Mouse (Mus musculus) retina, postnatal 7 days (tissue): ENCODE results near the gene Mvb12b.

Experiments
- DNase-seq: peaks from one replicate; pipeline ENCODE4 v3.0.0-alpha.2; 2012; ENCODE audit warnings: low read depth, low spot score

Gene Mvb12b

DNA sequence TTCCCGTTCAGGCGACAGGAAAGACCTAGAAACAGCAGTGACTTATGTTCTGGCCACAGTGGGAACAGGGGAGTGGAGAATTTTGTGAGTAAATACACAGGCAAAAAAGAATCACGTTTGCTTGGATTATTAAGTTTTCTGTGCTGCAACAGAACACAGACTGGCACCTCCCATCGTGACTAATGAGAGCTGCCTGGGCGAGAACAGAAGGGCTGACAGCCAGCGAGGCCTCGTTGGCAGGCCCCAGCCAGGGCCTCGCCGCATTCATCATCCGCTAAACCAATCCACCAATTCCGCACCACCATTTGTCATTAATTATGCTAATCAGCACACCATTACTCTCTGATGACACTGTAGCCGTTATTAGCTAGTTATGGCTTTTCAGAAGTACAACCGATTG lies 102.2 kb downstream of the Mvb12b start:
- DNase-seq: peak; percentile 29

DNA sequence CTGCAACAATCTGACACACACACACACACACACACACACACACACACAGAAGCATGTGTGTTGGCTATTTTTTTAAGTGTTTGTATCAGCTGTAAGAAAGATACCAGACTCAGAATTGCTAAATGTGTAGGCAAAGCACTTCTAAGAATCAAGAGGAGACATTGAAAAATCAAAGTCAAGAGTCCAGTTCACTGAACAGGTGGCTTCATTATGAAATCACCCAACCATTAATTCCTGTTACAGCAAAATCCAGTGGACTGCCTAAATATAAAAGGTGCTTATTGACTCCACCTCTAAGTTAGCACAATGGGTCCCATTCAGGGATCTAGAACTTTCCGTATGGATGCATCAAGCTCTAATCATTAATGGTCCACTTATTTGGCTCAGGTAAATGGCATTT lies 103.0 kb downstream of the Mvb12b start:
- DNase-seq: no peak

DNA sequence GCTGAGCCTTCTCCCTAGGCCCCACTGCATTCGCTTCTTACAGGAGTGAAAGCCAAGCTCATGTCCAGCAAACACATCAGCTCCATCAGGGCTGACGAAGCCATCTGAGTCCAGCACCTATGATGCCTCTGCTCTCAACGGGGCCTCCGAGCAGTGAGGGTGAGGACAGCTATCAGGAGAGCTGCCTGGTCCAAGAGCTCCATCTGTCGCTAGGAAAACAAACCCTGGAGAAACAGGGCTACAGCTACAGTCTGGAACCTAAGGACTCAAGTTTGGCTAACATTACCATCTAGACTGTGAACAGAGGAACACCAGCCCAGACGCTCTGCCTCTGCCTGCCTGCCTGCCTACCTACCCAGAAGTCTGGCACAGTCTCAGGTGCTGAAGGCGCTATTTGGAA lies 104.3 kb downstream of the Mvb12b start:
- DNase-seq: no peak

DNA sequence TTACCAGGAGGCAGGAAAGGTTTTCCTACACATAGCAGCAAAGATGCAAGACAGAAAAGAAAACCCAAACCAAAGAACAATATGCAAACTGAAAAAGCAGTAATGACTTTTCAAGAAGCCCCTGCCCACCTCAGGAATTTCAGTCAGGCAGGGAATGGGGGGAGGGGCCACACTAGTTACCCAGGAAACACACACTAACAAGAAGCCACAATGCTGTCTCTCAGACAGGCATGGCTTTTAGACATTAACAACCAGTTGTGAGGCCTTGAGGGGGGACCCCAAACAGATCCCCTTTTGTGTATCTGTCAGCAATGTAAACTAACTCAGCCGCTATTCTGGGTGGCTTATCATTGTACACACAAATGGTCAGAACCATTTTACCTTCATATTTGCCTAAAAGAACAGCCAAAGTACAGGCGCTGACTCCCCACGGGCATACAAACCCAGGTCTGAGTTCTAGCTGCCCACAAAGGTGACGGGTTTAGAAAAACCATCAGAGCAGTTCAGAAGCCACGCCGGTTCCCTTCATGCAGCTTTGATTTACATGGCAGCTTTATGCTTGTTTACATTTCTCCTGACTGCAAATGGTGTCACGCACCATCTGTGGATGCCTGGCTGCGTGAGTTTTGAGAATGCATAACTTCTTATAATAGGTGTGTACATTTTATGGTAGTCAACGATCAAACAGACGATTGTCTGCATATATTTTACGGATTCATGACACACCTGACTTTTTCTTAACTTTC lies 105.9 kb downstream of the Mvb12b start:
- DNase-seq: no peak

DNA sequence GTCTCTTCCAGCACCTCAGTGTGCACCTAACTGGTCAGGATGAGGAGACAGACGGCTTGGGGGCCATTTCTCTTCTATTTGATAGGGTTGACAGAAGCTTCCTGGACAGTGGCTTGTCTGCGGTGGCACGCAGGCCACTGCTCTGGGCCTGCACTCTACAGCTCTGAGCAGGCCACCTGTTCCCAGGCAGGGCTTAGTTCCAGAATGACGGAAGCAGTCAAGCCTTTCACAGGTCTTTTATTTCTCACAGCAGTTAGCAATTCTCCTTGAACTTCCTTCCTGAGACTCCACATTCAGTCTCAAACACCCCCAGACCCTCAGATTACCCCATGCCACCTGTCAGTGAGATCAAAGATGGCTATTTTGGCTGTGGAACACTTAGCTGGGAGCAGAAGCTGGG lies 109.3 kb downstream of the Mvb12b start:
- DNase-seq: no peak

DNA sequence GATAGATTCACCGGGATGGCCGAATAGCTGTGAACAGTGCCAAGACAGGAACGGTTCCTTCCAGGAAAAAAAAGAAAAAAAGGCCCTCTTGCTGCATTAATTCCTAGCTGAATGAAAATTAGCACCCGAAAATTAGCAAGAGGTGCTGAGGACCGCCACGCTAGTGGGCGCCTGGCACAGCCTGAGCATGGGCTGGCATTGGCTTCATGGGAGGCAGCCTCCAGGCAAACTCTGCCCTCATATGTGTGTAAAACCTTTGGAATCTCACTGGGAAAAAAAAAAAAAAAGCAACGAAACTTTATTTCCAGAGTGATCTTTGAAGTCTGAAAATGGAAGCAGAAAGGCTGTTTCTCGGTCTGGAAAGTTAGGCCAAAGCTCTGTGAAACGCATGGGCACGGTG lies 110.7 kb downstream of the Mvb12b start:
- no peak for DNase-seq

DNA sequence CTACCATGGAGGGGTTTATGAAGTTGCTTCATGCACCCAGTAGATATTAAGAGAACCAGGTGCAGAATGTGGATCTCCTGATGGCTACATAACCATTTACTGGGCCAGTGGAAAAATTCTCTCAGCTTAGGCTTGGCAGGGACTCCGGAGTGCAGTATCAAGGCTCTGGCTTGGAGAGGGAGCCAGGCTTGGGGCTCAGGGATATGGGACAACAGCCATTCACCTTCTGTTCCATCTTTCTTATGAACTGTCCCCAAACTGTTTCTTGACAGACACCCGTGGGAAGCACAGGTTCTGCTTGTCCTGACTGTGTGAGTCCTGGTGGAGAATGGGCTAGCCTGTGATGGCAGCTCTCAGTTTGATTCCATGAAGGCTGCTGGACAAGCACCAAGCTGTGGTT lies 112.9 kb downstream of the Mvb12b start:
- no peak for DNase-seq

DNA sequence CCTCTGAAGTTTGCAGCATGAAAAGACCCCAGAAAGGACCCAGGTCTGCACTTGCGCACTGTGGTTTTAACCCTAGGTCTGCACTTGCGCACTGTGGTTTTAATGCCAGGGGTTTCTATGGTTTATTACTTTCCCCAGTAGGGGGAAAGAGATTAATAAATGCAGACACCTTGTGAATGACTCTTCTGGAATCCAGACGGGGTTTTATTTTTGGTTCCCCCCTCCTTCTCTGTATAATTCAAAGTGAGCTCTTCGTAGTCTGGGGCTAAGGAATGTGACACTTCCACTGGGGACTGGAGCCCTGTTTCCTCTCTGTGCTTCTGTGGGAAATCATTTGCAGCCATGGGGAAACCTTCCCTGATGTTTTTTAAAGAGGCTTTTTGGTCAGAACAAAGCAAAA lies 113.6 kb downstream of the Mvb12b start:
- DNase-seq: no peak

DNA sequence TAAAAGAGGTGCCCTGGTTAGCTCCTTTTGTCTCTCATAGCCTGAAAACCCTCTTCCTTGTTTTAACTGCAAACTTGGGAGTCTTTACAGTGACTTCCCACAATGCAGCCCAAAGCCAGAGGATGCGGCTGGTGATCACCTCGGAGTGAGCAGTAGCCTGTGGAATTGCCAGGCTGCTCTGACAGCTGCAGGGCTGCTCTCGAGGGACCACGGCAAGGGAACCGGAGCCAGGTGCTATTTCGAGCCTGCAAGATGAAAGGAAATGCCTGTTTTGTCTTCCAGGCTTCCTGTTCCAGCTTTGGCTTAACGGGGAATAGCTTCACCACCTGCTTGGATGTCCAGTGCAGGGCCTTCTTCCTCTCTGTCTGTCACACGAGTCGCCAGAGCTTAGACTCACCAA lies 115.3 kb downstream of the Mvb12b start:
- no peak for DNase-seq

DNA sequence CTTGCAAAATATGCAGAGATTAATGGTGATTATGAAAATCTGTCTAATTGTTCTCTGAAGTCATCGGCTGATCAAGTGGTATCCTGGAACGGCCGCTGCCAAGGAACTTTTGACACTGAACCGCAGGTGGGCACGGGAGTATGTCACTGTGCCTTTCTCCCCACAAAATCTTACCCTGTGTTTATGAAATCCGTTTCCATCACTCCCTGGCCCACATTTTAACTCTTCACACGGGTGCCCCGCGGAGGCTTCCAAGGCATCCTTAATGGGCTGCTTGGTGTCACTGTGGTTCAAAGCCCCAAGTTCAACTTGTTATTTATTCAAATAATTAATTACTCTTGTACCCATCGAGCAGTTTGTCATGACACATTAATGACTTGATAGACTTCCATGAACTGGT lies 116.4 kb downstream of the Mvb12b start:
- DNase-seq: no peak

DNA sequence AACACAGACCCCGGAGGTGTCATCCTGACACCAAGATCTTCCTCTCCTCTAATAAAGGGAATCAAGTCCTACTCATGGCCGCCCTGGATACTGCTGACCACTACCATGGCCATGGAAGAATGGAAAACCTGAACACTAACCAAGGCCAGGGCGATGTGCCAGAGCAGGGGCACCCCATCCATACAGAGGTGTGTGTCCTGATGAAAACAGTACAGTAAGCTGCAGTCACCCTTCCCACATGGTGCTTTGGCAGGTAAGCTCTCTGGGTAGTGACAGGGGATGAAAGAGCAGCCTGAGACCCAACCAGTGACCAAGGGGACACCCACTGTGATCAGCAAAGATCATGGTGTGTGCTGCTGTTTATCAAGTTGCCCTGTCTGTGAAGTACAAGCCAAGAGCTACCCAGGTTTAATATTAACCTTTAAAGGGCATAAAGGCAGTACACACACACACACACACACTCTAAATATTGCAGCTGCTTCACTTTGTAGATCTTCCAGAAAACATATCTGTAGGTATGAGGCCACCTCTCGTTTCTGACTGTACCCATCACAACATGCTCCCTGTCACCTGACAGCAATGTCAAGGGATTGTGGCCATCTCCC lies 117.1 kb downstream of the Mvb12b start:
- DNase-seq: no peak

DNA sequence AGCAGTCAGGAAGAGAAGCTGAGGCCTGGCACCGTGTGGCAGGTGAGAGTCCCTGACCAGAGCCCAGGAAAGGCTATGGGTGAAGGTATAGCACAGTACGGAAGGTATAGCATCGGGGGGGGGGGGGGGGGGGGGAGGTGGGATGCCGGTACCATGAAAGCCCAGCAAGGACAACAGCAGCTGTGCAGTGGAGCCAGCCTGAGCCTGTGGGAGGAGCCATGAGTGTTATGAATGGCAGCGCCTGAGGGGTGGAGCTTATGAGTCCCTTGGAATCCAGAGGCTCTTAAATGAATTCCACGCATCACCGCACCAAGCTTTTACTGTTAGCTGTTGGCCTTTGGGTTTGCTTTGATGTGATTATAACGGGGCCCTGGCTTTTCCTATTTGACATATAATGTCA lies 123.3 kb downstream of the Mvb12b start:
- peak; percentile 43 for DNase-seq

DNA sequence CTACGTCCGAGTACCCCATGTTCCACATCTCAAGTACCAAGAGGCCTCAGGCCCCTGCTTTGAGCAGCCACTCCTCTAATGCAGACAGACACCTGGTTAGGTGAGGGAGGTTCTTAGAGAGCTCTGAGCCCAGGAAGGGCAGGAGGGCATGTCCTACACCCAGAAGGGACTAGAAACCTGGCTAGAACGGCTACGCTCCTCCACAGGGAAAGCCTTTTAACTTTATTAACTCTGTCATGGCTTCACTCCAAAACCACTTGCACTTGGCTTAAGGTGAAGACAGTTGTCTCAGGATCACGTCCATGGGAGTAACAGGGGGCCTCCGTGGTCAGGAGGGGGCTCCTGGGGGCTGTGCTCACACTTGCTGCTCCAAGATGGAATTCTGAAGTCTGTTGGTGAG lies 125.5 kb downstream of the Mvb12b start:
- no peak for DNase-seq

DNA sequence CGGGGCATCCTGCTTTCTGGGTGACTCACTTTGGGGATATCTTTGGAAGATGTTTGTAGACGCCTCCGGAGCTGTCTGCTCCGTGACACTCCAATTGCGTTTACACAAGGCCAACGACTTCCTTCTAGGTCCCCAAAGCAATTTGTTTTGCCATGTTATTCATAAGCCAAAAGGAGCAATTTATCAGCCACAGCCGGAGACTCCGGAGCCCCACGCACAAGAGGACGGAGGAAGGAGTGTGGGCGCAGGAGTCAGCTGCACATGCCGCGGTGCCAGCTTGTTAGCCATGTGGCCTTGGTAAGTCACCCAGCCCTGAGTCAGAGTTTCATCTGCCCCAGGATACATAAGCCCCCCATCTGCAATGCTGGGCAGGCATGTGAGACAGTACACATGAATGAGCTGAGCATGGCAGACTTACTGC lies 127.2 kb downstream of the Mvb12b start:
- DNase-seq: no peak

DNA sequence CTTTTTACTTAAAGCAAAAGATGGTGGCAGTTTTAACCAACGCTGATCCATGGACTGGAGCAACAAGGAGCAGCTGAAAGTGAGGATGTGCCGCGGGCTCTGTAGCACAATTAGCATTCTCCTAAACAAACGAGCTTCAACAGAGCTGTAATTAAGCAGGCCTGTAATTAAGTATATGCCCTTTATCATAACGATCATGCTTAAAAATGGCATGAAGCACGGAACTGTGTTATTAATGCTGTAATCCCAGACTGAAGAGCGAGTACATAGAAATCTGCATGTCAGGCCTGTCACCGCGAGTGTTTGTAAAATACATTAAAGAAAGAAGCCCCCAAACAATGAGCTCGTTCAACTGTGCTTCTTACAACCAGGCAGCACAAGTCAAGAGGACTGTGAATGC lies 128.3 kb downstream of the Mvb12b start:
- no peak for DNase-seq

DNA sequence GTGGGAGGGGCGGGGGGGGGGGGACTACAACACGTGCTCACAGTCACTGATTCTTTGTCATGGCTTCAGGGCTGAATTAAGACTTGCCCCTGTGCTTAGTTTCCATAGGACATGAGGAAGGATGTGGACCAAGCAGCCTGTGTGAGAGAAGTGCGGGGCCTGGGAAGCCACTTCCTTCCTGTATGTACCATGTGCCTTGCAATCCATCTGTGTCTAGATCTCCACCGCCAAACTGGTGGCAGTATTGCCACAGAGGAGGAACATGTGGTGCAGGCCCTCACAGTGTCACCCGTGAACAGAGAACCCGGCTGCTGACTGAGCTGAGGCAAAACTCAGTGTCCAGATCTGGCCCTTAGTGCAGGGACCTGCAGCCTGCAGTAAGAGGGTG lies 132.1 kb downstream of the Mvb12b start:
- DNase-seq: no peak

DNA sequence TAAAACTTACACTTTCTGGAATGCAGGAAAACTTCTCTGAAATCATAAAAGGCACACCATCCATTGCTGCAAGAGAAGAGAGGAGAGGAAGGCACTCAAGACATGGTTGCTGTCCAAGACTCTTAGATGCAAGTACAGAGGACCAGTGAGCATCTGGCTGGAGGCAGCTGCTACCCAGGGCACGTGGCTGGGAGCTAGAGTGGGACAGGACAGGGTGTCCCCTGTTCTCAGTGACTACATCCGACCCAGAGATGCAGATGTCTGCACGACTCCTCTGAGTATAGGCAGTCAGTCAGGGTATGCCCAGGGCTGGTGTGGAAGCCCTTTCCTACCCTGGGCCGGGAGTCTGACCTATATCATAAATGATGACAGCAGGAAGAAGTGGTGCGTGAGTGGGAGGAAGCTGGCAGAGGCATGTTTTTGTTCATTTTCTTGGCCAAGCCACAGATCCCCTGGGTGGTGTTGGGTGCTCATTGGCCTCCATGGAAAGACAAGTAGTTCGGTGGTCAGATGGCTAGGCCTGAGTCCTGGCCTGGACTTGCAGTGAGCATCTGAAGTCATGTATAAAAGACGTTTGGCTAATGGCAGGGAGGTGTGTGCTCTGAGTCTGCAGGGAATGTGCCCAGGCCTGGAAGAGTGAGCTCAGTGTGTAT lies 132.6 kb downstream of the Mvb12b start:
- no peak for DNase-seq

DNA sequence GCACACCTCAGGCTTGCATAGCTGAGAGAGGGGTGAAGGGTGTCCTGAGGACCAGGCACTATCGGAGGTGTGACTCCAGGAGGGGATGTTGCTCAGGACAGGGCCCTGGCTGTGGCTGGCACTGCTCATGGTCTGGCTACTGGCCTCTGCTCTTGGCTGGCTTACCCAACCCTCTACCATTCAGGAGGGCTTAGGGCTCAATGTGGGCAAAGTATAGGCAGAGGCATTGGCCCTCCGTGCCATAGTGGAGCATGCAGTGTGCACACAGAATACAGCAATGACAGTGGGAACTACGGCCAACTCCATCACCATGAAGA lies 133.5 kb downstream of the Mvb12b start:
- no peak for DNase-seq

DNA sequence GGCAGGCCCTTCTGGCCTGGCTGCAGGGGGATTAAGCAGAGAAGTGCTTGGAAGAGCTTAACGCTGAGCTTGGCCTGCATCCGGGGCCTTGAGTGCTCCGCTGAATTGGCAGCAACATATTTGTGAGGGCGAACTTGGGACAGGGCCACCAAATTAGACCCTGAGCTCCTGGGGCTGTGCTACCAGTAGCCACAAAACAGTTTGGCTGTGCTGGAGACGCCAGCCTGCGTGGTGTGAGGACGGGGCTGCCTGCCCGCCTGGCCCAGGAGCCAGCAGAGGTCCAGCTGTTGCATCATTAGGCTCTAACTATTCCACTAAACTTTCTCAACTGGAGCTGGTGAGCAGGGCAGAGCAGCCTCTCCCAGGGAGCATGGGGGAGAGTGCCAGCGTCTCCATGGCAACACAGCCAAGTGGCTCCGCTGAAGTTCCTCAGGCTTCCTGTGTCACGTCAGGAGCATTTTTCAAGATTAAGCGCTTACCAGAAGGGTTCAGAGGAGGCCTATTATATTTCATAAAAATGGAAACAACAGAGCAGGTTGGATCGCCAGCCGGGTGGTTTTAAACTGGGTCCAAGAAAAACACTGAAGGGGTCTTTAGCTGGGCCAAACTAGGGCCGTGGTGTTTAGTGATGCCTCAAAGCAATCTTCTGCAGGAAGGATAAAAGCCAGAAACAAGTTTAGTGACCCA lies 134.0 kb downstream of the Mvb12b start:
- DNase-seq: peak; percentile 42

DNA sequence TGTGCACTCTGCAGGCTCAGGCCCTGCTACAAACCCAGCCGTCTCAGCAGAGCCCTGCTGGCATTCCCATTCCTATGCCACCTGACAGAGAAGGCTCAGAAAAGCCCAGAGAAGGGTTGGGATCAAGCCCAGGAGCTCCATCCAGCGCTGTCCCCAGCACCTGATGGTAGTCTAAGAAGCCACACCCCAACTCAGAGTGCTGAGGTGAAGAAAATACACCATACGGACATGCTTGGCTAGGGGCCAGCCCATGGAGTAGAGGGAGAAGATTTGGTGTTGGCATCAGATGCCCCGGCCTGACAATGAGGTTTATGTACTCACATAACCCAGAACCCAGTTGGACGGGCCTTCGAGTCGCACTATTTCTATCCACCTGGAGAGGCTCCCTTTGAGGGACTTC lies 137.1 kb downstream of the Mvb12b start:
- DNase-seq: no peak

DNA sequence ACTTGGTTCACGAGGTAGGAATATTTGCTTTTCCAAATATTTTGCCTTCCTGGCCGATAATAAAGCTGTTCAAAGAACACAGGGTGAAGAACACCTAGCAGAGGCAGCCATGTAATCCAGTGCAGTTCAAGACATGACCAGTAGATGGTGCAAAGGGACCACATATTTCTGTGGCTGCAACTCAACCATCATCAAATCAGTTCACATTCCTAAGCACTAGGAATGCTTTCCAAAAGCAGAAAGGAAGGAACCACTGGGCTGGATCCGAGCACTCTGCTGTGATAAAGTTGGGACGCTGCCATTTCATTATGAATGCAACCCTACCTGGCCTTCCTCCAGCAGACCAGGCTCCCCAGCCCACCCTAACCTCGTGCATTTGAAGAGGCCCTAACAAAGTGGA lies 141.3 kb downstream of the Mvb12b start:
- DNase-seq: peak; percentile 68

DNA sequence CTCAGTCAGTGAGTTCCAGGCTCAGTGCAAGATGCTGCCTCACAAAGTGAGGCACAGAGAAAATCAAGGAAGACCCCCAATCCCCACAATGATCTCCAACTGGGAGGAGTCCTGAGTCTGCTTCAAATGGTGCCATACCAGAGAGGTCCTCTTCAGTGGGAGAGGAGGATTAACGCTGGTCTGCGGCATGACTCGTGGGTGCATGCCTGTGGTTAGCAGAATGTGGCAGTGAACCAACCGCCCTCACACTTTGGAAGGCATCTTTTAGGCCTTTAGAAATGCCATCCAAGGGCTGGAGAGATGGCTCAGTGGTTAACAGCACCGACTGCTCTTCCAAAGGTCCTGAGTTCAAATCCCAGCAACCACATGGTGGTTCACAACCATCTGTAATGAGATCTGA lies 142.0 kb downstream of the Mvb12b start:
- no peak for DNase-seq

DNA sequence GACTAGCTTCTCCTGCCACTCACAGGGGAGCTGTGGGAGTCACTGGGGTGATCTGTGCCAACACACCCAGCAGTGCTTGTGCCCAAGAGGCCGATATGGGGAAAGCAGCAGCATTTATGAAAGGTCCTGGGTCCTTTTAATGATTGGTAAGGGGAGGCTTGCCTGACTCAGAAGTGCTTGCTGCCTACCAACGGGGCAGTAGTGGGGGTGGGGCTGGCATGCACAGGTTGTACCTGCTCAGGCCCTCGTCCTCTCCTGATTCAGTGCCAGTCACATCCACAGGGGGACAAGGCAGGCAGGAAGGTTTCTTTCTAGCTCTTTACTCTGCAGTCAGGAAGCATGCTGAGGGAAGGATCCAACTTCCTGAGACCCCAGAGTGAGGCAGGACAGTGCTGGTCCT lies 150.6 kb downstream of the Mvb12b start:
- DNase-seq: no peak
